Mouse (Mus musculus) embryonic fibroblast, embryonic 13.5 days (primary cell): ENCODE results near the gene Calcoco1. TPM values are rescaled to one million over a fixed set of nuclear protein-coding genes. Genes with fewer than 3 reads are reported as not detected.
"Not testable (repeated sequence)": the region's sequence is repeated elsewhere in the genome, so short reads cannot be mapped to it uniquely, and the experiment has no call there.

ENCODE experiments used
- H3K27ac ChIP-seq: 2 replicates; pipeline ENCODE4 v1.5.1; 2012; ENCODE audit warnings: low read length, control low read depth, inconsistent platforms; ENCODE audit not compliant: insufficient read depth
- H3K4me1 ChIP-seq: 2 replicates; pipeline ENCODE4 v1.6.1; 2011; ENCODE audit warnings: low read length; ENCODE audit not compliant: control insufficient read depth, insufficient read depth
- H3K4me3 ChIP-seq: 2 replicates; pipeline ENCODE4 v1.5.1; 2011; ENCODE audit warnings: mild to moderate bottlenecking, control low read depth, low read length; ENCODE audit not compliant: insufficient read depth
- CTCF ChIP-seq: IDR thresholded peaks from 2 replicates; pipeline ENCODE4 v1.5.1; 2011; ENCODE audit warnings: mild to moderate bottlenecking, control low read depth, low read length, moderate library complexity, borderline replicate concordance; ENCODE audit not compliant: insufficient read depth
- POLR2A ChIP-seq: IDR thresholded peaks from 2 replicates; pipeline ENCODE4 v1.6.1; 2011; ENCODE audit warnings: low read depth, mild to moderate bottlenecking, control low read depth, low read length, moderate library complexity
- polyA plus RNA-seq: library from polyadenylated mRNA; stranded (reverse); fragments of >200 nt; gene quantifications from 2 replicates; pipeline ENCODE4 v1.2.4, GENCODE M21; 2011; ENCODE audit warnings: low read depth; ENCODE audit not compliant: missing spikeins, insufficient read length

The Calcoco1 gene
- polyA plus RNA-seq, 1 experiment, result 44.0 TPM

DNA sequence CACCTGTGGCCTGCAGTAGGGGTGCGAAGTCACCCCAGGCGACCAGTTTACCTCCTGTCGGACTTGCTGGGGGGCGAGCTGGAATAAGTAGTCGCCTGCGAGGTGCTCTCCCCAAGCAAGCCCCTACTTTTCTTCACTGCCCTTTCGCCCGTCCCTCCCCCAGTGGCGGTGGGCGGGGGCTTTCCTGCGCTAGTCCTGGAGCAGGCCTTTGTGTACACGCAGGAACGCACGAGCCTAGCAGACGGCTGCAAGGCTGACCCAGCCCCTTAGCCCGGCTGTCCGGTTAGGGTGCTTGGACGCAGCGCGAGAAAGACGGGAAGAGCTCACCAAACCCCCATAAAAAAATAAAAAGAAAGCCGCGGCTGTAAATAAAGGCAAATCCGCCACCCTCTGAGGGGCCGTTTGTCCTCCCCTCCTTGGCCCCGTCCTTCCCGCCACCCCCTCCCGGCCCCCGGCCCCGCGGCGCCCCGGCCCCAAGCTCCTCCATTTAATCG, 50.2 kb downstream of the Calcoco1 start:
- H3K4me3 ChIP-seq, result no peak overlapping the region
- TF ChIP-seq POLR2A (peak; percentile 86), CTCF (no peak)
- H3K4me1 ChIP-seq, result peaks cover 7% of the 10 kb centered on the region
- H3K27ac ChIP-seq, result peak overlapping the region; percentile 98

DNA sequence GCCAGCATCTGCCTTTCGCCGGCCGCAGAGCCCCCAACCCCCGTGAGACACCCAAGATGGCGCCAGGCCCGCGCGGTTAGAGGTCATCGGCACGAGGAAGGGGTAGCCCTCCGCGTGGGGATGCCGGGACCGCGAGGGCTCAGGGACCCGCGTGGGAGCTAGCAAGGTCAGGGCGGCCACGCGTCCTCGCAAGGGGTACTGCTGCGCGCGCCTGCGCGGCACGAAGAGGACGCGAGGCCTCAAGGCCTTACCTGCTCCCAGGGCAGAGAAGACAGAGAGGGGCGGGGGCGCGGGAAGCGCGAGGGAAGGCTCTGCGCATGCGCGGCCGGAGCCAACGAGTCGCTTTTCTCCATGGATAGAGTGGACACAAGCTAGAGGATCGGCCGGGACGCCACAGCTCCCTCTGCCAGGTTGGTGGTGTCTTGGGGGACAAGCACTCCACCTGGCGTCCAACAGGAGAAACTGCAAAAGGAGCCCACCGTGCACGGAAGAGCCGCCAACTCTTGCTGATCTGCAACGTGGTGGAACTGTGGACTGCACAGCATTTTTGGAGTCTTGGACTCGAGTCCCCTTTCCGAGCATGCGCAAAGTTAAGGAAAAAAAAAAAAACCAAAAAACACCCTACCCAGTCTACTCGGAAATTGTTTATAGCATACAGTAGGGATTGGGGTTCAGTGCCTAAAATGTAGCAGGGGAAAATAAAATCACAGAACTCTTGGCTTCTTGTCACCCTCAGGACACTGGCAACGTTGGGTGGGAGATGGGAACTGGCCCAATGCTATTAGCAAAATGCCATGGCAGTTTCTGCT, 51.0 kb downstream of the Calcoco1 start:
- Histone ChIP-seq H3K27ac (peak overlapping the region; percentile 98), H3K4me1 (peaks cover 7% of the 10 kb centered on the region), H3K4me3 (peak overlapping the region; percentile 60)
- TF ChIP-seq POLR2A (peak; percentile 88), CTCF (peak; percentile 99)

DNA sequence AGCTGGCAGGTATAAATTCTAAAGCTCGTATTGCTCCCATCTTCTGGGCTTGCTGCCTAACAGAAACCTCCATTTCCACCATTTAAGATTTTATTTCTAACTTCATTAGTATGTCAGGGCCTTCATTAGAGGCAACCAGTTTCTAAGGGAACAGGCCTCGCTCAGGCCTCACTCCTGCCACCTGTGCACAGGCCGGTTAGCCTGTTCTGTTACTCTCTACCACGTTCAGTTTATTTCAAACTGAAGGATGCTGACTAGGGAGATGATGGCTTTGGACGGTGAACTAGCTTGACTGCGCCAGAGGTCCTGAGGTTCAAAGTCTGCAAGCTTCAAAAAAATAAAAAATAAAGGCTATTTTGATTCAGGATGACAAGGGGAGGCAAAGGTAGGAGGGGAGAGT, 51.7 kb downstream of the Calcoco1 start:
- TF ChIP-seq CTCF (no peak), POLR2A (peak; percentile 36; the same call in 1 of the 2 replicates)
- Histone ChIP-seq H3K27ac (peak overlapping the region; percentile 70), H3K4me1 (peaks cover 7% of the 10 kb centered on the region), H3K4me3 (peak overlapping the region; percentile 60)

DNA sequence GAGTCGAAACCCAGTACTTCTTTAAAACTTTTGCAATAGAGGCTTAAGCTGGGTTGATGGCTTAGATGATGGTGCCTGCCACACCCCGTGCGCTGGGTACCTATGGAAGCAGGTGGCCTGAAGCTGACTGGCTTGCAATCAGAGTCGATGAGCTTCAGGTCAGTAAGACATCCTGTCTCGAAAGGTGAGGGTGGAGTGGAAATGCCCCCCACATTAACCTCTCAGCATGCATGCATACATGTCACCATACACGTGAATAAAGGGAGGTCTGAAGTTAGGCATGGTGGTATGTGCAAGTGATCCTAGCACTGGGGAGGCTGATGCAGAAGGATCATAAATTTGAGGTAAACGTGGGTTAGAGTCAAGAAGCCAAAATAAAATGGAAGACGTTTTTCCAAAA, 52.4 kb downstream of the Calcoco1 start:
- no peak for TF ChIP-seq POLR2A
- TF ChIP-seq CTCF, result no peak
- H3K4me1 ChIP-seq, result peaks cover 7% of the 10 kb centered on the region
- peak overlapping the region; percentile 4; the same call in 1 of the 2 replicates for H3K4me3 ChIP-seq

DNA sequence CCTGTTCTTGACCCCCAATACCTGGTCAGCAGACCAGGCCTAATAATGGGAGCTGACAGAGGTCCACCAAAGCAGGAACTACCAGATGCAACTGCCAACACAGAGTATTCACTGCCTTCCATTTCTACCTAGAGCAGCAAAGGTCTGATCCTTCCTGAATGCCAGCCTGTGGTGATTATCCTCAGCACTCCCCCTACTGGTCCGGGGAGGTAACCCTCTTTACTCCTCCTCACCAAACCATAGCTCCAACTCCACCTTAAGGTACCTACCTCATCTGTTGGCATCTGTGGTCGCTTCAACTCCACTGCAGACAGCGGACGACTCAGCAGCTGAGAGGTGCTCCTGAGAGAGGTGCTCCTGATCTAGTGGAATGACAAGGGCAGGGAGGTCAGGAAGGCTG, 56.5 kb downstream of the Calcoco1 start:
- TF ChIP-seq POLR2A (no peak), CTCF (peak; percentile 43; the same call in 1 of the 2 replicates)
- Histone ChIP-seq H3K4me3 (no peak overlapping the region), H3K27ac (no peak overlapping the region), H3K4me1 (no peaks in the 10 kb centered on the region)

More for the DNA sequence above, 52.4 kb downstream of the Calcoco1 start:
- no peak overlapping the region for H3K27ac ChIP-seq

DNA sequence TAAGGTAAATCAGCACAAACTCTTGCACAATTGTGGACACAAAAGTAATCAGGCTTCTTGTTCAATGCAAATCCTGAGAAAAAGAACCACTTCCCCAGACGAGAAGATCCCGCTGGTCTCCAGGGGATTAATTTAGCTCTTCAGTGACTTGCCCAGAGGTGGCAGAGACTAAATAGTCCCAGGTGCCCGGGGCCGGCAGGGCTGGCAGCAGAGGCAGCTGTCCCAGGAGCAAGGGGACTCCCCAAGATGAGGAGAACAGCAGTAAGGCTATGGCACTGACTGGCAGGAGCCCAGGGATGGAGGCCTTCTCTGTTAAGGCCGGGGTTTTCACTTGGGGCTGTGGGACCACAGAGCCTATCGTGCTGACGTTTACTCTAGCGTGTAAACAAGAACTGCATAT, 58.2 kb downstream of the Calcoco1 start:
- TF ChIP-seq POLR2A (no peak), CTCF (no peak)
- Histone ChIP-seq H3K4me3 (no peak overlapping the region), H3K27ac (no peak overlapping the region), H3K4me1 (no peaks in the 10 kb centered on the region)

DNA sequence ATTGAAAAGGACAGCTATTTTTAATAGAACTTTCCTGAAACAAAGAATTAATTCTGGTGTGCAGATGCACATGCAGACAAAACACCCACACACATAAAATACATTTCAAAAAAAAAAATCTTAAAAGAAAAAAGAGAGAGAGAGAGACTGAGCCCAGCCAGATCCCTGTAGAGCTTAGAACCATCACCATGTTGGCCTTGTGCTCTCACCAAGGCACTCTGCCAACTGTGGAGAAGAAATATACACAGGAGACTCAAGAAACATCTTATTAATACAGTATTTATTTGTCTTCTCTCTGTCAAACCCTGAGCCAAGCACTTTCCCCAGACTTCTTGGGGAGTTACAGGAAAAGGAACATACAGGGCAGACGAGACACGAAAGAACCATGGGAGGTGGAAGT, 59.4 kb downstream of the Calcoco1 start:
- not testable (repeated sequence) for H3K4me3 ChIP-seq, H3K4me1 ChIP-seq, H3K27ac ChIP-seq

DNA sequence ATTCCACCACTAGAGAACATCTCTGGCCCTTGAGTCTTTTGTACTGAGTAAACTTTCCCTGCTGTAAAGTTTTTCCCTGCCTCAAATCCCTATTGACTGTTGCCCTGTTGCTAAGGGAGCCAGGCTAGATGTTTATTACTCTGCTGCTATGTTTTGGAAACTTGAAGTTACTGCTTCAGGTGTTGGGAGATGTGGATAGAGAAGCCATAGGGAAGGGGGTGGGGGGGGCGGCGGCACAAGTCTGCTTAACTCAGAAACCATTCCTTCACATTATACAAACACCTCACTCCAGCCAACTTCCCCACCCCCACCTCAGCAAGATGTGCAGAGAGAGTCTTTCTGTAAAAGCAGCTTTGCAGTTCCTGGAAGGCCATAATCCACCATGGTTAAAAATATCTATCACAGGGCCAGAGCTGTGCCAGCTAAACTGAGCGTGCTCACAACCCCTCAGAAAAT, 64.0 kb downstream of the Calcoco1 start:
- peak overlapping the region; percentile 90 for H3K27ac ChIP-seq
- H3K4me1 ChIP-seq, result peaks cover 9% of the 10 kb centered on the region
- no peak for TF ChIP-seq POLR2A
- TF ChIP-seq CTCF, result no peak
- H3K4me3 ChIP-seq, result no peak overlapping the region

Other genes starting within 250 kb of the Calcoco1 start
- not detected in 2 replicates for gene Gm10337, start 218.5 kb downstream of the Calcoco1 start, polyA plus RNA-seq
- 19.1 and 20.9 TPM in 2 replicates for gene Map3k12, start 205.1 kb downstream of the Calcoco1 start, polyA plus RNA-seq
- 39.5 and 44.5 TPM in 2 replicates for gene Tarbp2, start 204.0 kb downstream of the Calcoco1 start, polyA plus RNA-seq
- gene Npff, start 197.2 kb downstream of the Calcoco1 start, polyA plus RNA-seq, result 1.2 and 1.4 TPM in 2 replicates
- gene Gm28047, start 97.1 kb downstream of the Calcoco1 start, polyA plus RNA-seq, result 2.0 TPM in 1 of 2 replicates, not detected in the other
- gene Atf7, start 96.7 kb downstream of the Calcoco1 start, polyA plus RNA-seq, result 64.8 and 68.7 TPM in 2 replicates
- 60.3 and 158 TPM in 2 replicates for gene Atp5g2, start 49.8 kb downstream of the Calcoco1 start, polyA plus RNA-seq
- 0.21 TPM in 1 of 2 replicates, not detected in the other for gene Hoxc13, start 198.9 kb upstream of the Calcoco1 start, polyA plus RNA-seq
- not detected in 2 replicates for gene Hoxc12, start 214.6 kb upstream of the Calcoco1 start, polyA plus RNA-seq
- 0.40 and 1.2 TPM in 2 replicates for gene Hoxc11, start 232.2 kb upstream of the Calcoco1 start, polyA plus RNA-seq
- gene Hoxc10, start 244.6 kb upstream of the Calcoco1 start, polyA plus RNA-seq, result 7.3 and 16.6 TPM in 2 replicates
- 7.6 and 11.0 TPM in 2 replicates for gene Hoxc5, start 245.3 kb upstream of the Calcoco1 start, polyA plus RNA-seq